Mouse (Mus musculus) limb, embryonic 13.5 days (tissue): ENCODE measurements around the gene Prtn3. TPM values are rescaled to one million over a fixed set of nuclear protein-coding genes. Genes with fewer than 3 reads are reported as not detected.
A peak's percentile ranks its signal among the peaks of the same experiment; 100 is the strongest.

Experiments
- ATAC-seq: fragments of 200-750 bp; cut with Nextera tagmentation; 2 replicates; pipeline ENCODE4 v1.8.0; 2017; ENCODE audit warnings: low read depth, moderate number of reproducible peaks, moderate TSS enrichment; ENCODE audit not compliant: low FRiP score
- H3K27ac ChIP-seq: fragments of 300-500 bp; sonication (generic); 2 replicates; pipeline ENCODE4 v1.5.1; 2015; ENCODE audit warnings: inconsistent platforms, mild to moderate bottlenecking, moderate library complexity
- H3K27me3 ChIP-seq: fragments of 300-500 bp; sonication (generic); 2 replicates; pipeline ENCODE4 v1.6.1; 2015; ENCODE audit warnings: mild to moderate bottlenecking, inconsistent platforms
- H3K36me3 ChIP-seq: fragments of 300-500 bp; sonication (generic); 2 replicates; pipeline ENCODE4 v1.6.1; 2015; ENCODE audit warnings: inconsistent platforms, mild to moderate bottlenecking, moderate library complexity
- H3K4me1 ChIP-seq: fragments of 300-500 bp; sonication (generic); 2 replicates; pipeline ENCODE4 v1.6.1; 2015; ENCODE audit warnings: inconsistent platforms
- H3K4me2 ChIP-seq: fragments of 300-500 bp; sonication (generic); replicated peaks from 2 replicates; pipeline ENCODE4 v1.6.1; 2015; ENCODE audit warnings: inconsistent platforms, mild to moderate bottlenecking, moderate library complexity
- H3K4me3 ChIP-seq: fragments of 300-500 bp; sonication (generic); 2 replicates; pipeline ENCODE4 v1.5.1; 2015; ENCODE audit warnings: moderate library complexity, mild to moderate bottlenecking, inconsistent platforms
- H3K9ac ChIP-seq: fragments of 300-500 bp; sonication (generic); 2 replicates; pipeline ENCODE4 v1.6.1; 2015; ENCODE audit warnings: mild to moderate bottlenecking, inconsistent platforms
- H3K9me3 ChIP-seq: fragments of 300-500 bp; sonication (generic); 2 replicates; pipeline ENCODE4 v1.6.1; 2016; ENCODE audit warnings: inconsistent platforms
- WGBS: fragments of 180-500 bp; shearing (Covaris S2); methylation state at CpG from one replicate; pipeline ENCODE4 v1.1.7; 2015; 5-methylcytosine and 5-hydroxymethylcytosine counted together
- polyA plus RNA-seq: library from polyadenylated mRNA; unstranded; fragments of >200 nt; fragmentation: Nextera tagmentation; extraction: Ambion mirVana; gene quantifications from 2 replicates; pipeline ENCODE4 v1.2.1, GENCODE M21; 2015

Prtn3 gene
- 11.1 and 11.3 TPM in 2 replicates for polyA plus RNA-seq

DNA sequence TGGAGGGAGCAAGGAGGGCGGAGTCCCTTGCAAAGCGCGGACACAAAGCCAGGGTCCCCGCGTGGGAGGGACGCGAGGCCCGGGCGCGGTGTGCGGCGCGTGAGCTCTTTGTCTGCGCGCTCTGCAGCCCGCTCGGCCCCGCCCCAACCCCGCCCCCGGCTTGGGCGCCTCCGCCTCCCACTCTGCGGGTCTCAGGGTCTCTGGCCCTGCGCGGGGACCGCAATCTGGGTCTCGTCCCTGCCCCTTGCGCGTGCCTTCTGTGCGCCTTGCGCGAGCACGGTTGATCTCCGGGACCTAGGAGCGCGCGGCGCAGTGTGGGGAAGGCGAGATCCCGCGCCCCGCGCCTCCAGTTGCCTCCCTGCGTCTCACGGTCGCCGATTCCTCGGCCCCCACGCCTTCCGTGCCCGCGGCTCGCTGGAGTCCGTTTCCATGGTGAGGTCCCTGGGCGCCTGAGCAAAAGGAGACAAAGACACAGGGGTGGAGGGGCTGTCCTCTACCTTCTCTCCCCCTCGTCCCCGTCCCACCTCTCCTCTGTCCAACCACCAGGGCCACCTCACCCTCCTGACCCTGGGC is at the start of gene Prtn3, which contains the start of gene Plppr3:
Gene Prtn3, plus strand, starts transcription at position 187 of the 573 bp plus-strand sequence.
Gene Plppr3, minus strand, starts transcription at position 345 of the 573 bp plus-strand sequence.
- Histone ChIP-seq H3K9me3 (no peaks in the 10 kb centered on the region), H3K4me2 (peak within 1 kb of the TSS; percentile 76), H3K36me3 (peaks cover 24% of the 10 kb centered on the region), H3K27me3 (no peaks in the 10 kb centered on the region), H3K27ac (peak within 1 kb of the TSS; percentile 86), H3K4me3 (peak within 1 kb of the TSS; percentile 79), H3K9ac (peak within 1 kb of the TSS; percentile 94), H3K4me1 (peaks cover 22% of the 10 kb centered on the region)
- peak; percentile 87 for ATAC-seq
- WGBS = 1% methylated on average over 54 of the region's 57 CpGs

DNA sequence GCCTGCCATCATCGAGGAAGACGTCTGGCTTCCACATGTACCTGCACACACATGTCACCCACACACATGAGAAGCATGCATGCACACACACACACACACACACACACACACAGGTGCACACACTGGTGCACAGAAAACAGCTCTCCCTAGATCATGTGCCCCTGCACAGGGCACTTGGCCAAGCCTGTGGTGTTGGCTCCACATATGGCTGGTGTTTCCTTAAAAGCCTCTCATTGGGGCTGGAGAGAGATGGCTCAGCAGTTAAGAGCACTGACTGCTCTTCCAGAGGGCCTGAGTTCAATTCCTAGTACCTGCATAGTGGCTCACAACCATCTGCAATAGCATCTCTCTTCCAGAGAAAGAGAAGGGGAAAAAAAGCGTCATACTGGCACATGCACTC is 42.7 kb upstream of the Prtn3 start:
- H3K36me3 ChIP-seq = no peaks in the 10 kb centered on the region
- H3K27me3 ChIP-seq = no peaks in the 10 kb centered on the region
- ATAC-seq = no peak
- H3K9ac ChIP-seq = no peak overlapping the region
- H3K4me3 ChIP-seq = no peak overlapping the region
- 76% methylated on average over 3 of the region's 3 CpGs for WGBS
- no peak overlapping the region for H3K27ac ChIP-seq
- no peaks in the 10 kb centered on the region for H3K9me3 ChIP-seq
- H3K4me2 ChIP-seq = no peak overlapping the region
- H3K4me1 ChIP-seq = peaks cover 13% of the 10 kb centered on the region; the same call in 1 of the 2 replicates

DNA sequence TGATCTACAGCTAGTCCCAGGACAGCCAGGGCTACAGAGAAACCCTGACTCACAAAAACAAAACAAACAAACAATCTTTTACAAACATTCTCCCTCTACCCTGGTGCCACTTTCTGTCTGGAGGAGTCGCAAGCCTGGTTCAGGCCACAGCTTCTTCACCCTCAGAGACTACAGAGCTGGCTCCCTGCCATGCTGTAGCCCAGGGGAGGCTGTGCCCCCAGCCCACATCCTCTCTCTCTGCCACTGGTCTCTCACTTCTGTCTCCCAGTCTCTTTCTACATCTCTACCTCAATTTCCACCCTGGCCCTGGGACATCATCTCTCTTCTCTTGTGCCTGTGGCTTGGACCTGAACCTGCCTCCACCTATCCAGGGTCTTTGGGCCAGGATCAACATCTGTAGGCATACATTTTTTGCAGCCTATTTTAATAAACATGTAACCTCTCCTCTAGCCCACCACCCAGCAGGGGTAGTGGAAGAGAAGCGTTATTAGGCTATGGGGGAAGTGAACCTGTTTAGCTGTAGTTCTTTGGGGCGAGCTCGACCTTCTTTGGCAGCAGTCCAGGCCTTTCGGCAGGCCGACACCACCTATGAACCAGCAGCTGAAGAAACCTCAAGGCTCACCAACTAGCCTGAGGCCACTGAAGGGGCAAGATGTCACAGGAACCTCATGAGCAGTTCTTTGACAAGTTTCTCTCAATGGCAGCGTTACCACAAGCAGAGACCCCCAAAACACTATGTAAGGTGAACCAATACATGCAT is 42.1 kb upstream of the Prtn3 start:
- H3K9ac ChIP-seq = no peak overlapping the region
- 60% methylated on average over 7 of the region's 7 CpGs for WGBS
- ATAC-seq = no peak

DNA sequence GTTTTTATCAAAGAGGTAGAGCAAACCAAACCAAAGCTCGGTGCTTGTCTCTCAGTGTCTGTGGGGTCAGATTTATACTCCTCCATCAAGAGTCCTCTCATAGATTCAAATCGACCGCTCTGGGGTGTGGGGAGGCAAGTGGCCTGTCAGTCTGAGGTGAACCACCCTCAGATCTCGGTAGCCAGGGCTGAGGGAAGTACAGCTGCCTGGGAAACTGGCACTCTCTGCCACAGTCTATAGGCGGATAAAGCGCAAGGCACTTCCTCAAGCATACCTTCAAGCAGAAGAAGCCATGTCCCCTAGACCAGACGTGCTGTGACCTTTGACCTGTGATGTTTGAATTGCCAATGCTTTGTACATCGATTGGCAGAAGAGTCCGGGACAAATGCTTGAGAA is 41.5 kb upstream of the Prtn3 start:
- H3K9me3 ChIP-seq = no peaks in the 10 kb centered on the region
- ATAC-seq = no peak
- no peak overlapping the region for H3K4me3 ChIP-seq
- no peak overlapping the region for H3K9ac ChIP-seq
- peaks cover 13% of the 10 kb centered on the region; the same call in 1 of the 2 replicates for H3K4me1 ChIP-seq
- no peaks in the 10 kb centered on the region for H3K36me3 ChIP-seq
- H3K27ac ChIP-seq = no peak overlapping the region
- 76% methylated on average over 9 of the region's 9 CpGs for WGBS
- no peaks in the 10 kb centered on the region for H3K27me3 ChIP-seq
- H3K4me2 ChIP-seq = no peak overlapping the region

More for the DNA sequence above, 42.1 kb upstream of the Prtn3 start:
- H3K9me3 ChIP-seq = no peaks in the 10 kb centered on the region
- no peaks in the 10 kb centered on the region for H3K36me3 ChIP-seq
- no peak overlapping the region for H3K4me2 ChIP-seq
- H3K27me3 ChIP-seq = no peaks in the 10 kb centered on the region
- no peak overlapping the region for H3K27ac ChIP-seq
- H3K4me3 ChIP-seq = no peak overlapping the region
- peaks cover 13% of the 10 kb centered on the region; the same call in 1 of the 2 replicates for H3K4me1 ChIP-seq

DNA sequence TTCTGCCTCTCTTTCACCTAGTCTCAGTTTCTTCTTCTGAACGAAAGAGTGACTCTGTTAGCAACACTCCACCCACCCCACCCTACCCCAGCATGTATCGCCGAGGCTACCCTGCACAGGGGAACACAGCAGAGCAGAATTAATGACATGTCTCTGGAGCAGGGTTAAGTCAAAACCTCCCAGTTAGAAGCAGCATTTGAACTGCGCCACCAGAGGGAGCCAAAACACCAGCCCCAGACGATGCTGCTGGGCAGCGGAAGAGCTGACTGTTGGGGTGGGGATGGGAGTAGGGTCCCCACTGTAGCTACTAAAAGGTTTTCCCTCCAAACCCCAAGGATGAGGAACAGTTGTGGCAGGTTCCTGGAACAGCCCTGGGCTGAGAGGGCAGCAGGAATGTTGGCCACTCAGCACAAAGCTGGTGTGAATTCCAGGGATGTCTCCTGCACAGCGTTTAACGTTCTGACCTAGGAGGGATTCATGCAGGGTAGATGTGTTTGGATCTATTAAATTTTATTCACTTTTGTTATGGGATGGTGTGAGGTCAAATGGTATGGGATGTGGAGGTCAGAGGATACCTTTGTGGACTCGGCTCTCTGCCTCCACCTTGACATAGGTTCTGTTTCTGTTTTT is 39.4 kb upstream of the Prtn3 start:
- peak; percentile 51 for ATAC-seq
- no peak overlapping the region for H3K4me3 ChIP-seq

DNA sequence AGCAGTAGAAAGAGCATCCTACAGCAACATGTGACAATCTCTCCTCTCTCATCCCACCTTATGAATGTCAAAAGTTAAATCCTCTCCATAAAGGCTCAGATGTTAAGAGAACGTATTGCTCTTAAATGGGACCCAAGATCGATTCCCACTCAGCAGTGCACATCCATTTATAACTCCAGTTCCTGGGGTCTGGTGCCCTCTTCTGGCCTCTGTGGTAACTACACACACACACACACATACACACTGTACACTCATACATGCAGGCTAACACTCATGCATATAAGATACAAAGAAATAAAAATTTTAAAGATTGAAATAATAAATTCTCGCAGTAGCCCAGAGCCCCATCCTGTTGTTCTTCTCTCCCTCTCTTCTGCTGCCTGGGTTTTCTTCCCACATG is 37.4 kb upstream of the Prtn3 start:
- Histone ChIP-seq H3K4me3 (no peak overlapping the region), H3K4me1 (peaks cover 18% of the 10 kb centered on the region), H3K9me3 (no peaks in the 10 kb centered on the region), H3K27me3 (no peaks in the 10 kb centered on the region), H3K27ac (no peak overlapping the region), H3K36me3 (no peaks in the 10 kb centered on the region), H3K4me2 (no peak overlapping the region), H3K9ac (no peak overlapping the region)
- 93% methylated on average over 3 of the region's 3 CpGs for WGBS
- ATAC-seq = no peak

More for the DNA sequence above, 39.4 kb upstream of the Prtn3 start:
- H3K9ac ChIP-seq = no peak overlapping the region
- H3K4me2 ChIP-seq = no peak overlapping the region
- WGBS = 19% methylated on average over 9 of the region's 9 CpGs
- no peak overlapping the region for H3K27ac ChIP-seq
- H3K27me3 ChIP-seq = no peaks in the 10 kb centered on the region
- H3K4me1 ChIP-seq = peaks cover 13% of the 10 kb centered on the region; the same call in 1 of the 2 replicates
- H3K9me3 ChIP-seq = no peaks in the 10 kb centered on the region
- no peaks in the 10 kb centered on the region for H3K36me3 ChIP-seq

DNA sequence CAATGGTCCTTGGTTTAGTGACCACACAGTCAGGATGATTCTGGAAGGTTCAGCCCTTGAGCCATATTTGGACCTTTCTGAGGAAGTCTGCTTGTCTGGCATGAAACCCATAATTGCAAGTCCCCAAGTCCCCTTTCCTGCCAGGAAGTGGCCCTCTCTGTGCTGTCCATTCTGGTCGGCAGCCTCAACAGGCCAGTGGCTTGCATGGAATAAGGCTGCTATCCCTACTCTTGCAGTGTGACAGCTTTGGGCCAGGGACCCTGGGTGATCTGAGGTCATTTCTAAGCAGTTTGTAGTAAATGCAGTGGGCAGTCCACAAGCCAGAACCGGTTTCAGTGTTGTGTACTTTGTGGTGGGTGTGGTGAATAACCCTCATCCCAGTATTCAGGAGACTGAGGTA is 36.1 kb upstream of the Prtn3 start:
- H3K36me3 ChIP-seq = no peaks in the 10 kb centered on the region
- no peak for ATAC-seq
- WGBS = 59% methylated on average over 2 of the region's 2 CpGs
- H3K4me2 ChIP-seq = no peak overlapping the region
- H3K27me3 ChIP-seq = no peaks in the 10 kb centered on the region
- H3K4me1 ChIP-seq = peaks cover 25% of the 10 kb centered on the region
- no peak overlapping the region for H3K4me3 ChIP-seq
- H3K27ac ChIP-seq = no peak overlapping the region
- H3K9ac ChIP-seq = no peak overlapping the region
- H3K9me3 ChIP-seq = no peaks in the 10 kb centered on the region

DNA sequence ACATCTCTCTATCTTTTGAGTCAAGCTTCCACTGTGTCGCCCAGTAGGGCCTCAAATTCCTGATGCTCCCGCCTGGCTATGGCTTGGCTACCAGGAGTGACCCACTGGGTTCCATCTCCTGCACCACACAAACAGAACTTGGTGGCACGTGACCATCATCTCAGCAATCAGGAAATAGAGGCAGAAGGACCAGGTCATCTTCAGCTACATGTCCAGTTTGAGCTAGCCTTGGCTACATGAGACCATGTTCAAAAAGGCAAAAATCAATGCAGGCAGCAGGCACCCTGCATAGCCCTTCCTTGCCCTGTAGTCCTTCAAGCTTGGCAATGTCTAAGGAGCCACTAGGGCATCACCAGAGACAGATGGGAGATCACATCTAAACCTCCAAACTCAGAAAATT is 34.2 kb upstream of the Prtn3 start:
- Histone ChIP-seq H3K9ac (no peak overlapping the region), H3K4me3 (no peak overlapping the region), H3K9me3 (no peaks in the 10 kb centered on the region), H3K4me1 (peaks cover 32% of the 10 kb centered on the region), H3K27ac (peak overlapping the region; percentile 97), H3K4me2 (peak overlapping the region; percentile 72), H3K27me3 (no peaks in the 10 kb centered on the region), H3K36me3 (no peaks in the 10 kb centered on the region)
- ATAC-seq = no peak
- 90% methylated on average over 3 of the region's 3 CpGs for WGBS

DNA sequence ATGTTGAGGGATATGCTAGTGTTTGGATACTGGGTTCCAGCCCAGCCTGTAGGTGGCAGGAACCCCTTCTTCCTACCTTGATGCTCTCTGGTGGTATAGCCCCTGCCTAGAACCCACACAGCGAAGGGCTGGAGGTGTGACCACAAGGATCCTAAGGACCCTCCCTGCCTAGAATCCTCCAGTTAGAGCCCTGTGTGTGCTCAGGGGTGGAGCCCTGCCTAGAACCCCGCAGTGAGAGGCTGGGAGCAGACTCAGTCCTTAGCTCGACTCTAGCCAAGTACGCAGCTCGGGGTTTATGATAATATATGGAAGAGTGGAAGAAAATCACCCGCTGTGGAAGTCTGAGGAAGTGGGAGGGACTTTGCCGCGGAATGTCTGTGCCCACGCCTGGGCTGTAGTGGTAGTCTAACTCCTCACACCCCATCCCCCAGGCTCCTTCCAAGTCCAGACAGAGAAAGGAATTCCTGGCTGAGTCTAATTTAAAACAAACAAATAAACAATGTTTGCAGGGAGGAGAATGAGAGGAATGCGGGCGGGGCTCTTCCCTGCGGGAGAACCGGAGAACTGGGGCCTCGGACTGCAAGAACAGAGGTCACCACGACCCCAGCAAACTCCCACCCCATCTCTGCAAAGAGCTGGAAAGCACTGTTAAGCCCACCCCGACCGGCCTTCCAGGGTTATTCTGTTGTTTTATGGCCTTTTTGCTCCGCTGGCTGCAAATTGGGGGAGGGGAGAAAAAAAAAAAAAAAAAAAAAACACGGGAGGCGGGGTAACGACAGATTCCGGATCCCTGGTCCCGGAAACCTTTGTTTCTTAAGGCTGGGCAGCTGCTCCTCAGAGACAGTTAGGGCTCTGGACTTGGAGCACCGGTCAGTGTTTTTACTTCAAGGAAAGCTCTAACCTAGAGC is 33.4 kb upstream of the Prtn3 start:
- Histone ChIP-seq H3K27me3 (no peaks in the 10 kb centered on the region), H3K9me3 (no peaks in the 10 kb centered on the region), H3K27ac (peak overlapping the region; percentile 97), H3K4me3 (peak overlapping the region; percentile 44), H3K36me3 (no peaks in the 10 kb centered on the region), H3K4me2 (peak overlapping the region; percentile 72), H3K9ac (peak overlapping the region; percentile 68), H3K4me1 (peaks cover 32% of the 10 kb centered on the region)
- under 1% methylated on average over 24 of the region's 24 CpGs for WGBS
- peak; percentile 93 for ATAC-seq

DNA sequence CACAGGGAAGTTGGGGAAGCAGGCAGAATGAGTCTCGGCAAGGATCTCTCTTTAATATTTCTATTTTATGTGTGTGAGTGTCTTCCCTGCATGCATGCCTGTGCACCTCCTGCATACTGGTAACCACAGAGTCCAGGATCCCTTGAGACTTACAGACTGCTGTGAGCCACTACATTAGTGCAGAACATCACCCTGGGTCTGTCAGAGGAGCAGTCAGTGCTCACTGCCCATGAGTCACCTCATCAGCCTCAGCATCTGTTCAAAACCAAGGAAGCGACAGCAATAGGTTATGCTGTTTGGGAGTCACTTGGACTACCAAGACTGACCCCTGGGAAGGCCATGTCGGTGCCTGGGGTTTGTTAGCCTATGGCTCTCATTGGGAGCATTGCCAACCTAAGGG is 32.0 kb upstream of the Prtn3 start:
- Histone ChIP-seq H3K4me3 (no peak overlapping the region), H3K9me3 (no peaks in the 10 kb centered on the region), H3K27ac (peak overlapping the region; percentile 58), H3K36me3 (no peaks in the 10 kb centered on the region), H3K9ac (no peak overlapping the region), H3K4me1 (peaks cover 32% of the 10 kb centered on the region), H3K4me2 (no peak overlapping the region; the same call in 1 of the 2 replicates), H3K27me3 (no peaks in the 10 kb centered on the region)
- WGBS = 62% methylated on average over 3 of the region's 3 CpGs
- no peak for ATAC-seq

DNA sequence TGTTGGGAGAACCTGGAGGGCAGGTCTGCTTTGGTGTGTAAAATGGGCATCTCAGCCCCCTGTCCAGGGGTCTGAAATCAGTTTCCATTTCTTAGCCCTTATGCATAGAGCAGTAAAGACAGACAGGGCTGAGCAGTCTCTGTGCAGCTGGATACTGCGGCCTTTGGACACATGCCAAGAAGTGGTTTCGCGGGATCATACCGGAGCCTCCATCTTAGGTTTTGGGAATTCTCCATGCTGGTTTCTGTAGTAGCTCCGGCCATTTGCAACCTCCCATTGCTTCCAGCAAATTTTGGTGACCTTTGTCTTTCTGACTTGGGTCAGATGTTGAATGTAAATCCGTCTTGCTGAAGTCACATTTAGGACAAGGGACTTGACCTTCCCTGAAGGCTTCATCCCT is 30.8 kb upstream of the Prtn3 start:
- Histone ChIP-seq H3K27me3 (no peaks in the 10 kb centered on the region), H3K4me2 (no peak overlapping the region), H3K27ac (peak overlapping the region; percentile 23; the same call in 1 of the 2 replicates), H3K9ac (no peak overlapping the region), H3K36me3 (no peaks in the 10 kb centered on the region), H3K4me1 (peaks cover 32% of the 10 kb centered on the region), H3K9me3 (no peaks in the 10 kb centered on the region), H3K4me3 (no peak overlapping the region)
- ATAC-seq = no peak
- WGBS = 58% methylated on average over 6 of the region's 6 CpGs
